Mouse (Mus musculus): ENCODE measurements around the gene Sptb.
A peak's percentile ranks its signal among the peaks of the same experiment; 100 is the strongest.

The Sptb gene

GRCm38 (mm10) chr12:76576061-76576460 lies 134.3 kb downstream of the Sptb start:
- DNase-seq (ENCODE audit: low spot score in 2 of 2) = no peak

GRCm38 (mm10) chr12:76574815-76575214 lies 135.5 kb downstream of the Sptb start:
- DNase-seq (ENCODE audit: low spot score in 2 of 2) = no peak

GRCm38 (mm10) chr12:76573381-76573780 lies 137.0 kb downstream of the Sptb start:
- DNase-seq (ENCODE audit: low spot score in 2 of 2) = no peak

DNA sequence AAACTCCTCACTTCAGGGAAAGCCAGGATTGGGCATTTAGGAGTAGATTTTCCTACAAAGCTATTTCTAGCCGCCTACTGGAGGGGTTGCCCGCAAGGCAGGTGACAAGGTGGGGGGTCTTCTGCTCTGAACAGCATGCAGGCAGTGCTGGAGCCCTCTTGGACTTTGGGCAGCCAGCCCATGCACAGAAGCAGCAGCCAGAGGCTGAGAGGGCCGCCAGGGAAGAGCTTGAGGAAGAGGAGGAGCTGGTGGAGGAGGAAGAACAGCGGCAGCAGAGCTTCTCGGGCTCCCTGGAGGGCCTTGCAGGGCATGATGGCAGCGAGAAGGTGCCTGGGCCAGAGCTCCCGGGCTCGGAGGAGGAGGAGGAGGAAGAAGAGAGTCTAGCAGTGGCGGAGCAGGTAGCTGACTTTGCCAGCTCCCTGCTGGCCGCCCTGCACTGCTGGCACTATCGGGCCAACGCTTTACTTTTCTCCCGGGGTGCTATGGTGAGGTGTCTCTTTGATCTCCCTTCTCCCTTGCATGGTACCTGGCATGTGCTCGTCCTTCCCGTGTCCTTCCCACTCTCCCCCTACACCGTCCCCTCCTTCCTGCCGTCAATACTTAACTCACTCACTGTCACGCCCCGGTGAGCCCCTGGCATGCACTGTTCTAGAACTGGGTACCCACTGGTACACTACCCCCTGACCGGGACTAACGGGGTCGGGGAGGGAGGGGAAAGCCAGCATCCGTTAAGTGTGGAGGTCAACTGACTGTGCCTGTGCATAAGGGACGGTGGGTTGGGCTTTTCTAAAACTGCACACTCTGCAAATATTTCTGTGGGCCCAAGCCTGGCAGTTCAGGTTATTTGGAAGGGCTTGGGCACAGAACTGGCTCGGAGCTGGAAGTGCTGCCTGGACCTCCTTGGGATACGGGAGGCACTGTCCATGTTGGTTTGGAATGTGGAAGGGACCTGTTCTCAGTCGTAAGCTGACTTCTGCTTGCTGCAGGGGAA lies 137.8 kb downstream of the Sptb start:
- DNase-seq (ENCODE audit: low spot score in 2 of 2) = no peak

- DNase-seq (ENCODE audit: low spot score in 2 of 2) = no peak
Observed at GRCm38 (mm10) chr12:76571266-76571665, 139.1 kb downstream of the Sptb start.

DNA sequence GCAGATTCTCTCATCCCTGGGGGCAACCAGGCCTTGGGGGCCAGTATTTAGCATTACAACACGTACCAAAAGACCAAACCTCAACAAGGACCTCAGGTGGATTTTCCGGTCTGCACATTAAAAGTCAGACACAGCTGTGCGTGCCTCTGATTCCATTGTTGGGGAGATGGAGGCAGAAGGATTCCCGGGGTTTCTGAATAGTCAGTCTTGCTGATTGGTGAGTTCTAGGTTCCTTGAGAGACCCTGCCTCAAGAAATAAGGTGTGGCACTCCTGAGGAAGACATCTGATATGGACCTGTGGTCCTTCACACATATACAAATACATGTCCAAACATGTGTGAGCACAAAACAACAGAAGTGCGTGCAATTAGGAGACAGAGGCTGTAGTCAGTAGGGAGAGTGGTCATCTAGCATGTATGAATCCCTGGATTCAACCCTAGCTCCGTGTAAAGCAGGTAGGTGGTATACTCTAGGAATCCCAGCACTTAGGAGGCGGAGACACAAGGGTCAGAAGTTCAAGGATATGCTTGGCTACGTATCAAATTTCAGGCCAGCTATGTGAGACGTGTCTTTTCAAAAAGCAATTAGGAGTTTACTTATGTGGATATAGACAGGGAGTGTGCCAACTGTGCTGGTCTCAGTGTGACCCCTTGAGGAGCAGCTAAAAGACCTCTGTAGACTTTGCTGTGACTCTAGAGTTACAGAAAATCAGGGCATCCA lies 140.0 kb downstream of the Sptb start:
- DNase-seq (ENCODE audit: low spot score in 2 of 2) = no peak

GRCm38 (mm10) chr12:76566284-76566683 lies 144.1 kb downstream of the Sptb start:
- no peak for DNase-seq (ENCODE audit: low spot score in 2 of 2)

GRCm38 (mm10) chr12:76562196-76562595 lies 148.2 kb downstream of the Sptb start:
- DNase-seq (ENCODE audit: low spot score in 2 of 2) = no peak

DNA sequence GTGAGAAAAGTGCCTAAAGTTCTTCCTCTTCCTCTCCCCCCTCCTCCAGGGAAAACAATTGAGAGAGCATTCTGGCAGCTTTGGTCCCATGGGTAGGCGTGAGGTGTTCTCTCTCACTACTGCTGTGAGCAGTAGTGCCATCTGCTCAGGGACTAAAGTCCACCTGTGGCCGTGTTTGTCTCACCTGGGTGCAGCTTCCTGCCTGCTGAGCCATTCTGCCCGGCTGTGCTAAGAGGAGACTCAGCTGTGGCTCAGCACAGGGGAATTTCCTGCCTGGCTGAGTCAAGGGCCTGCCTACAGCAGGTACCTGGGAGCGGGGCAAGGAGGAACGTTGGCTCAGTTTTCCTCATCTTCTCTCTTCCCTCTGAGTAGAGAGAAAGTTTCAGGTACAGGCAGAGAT lies 152.1 kb downstream of the Sptb start:
- no peak for DNase-seq (ENCODE audit: low spot score in 2 of 2)

- DNase-seq (ENCODE audit: low spot score in 2 of 2) = no peak
Observed at GRCm38 (mm10) chr12:76556745-76557389, 153.5 kb downstream of the Sptb start.

DNA sequence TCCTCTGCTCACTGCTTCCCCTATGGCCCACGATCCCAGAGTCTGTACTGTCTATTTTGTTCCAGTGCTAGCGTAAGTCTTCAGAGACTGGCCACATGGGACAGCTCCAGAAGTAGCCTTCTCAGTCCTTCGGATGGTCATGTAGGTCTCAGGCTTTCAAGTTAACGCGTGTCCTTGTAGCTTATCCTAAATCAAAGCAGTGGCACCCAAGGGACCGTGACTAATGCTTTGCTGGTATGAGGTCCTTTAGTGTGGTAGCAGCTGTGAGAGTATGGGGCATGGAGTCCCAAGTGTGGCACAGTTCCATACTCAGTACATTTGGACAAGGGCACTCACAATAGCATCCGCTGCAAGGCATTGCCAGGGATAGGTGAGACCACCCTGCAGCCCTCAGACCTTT lies 154.2 kb downstream of the Sptb start:
- DNase-seq (ENCODE audit: low spot score in 2 of 2) = no peak

GRCm38 (mm10) chr12:76554871-76555386 lies 155.4 kb downstream of the Sptb start:
- DNase-seq (ENCODE audit: low spot score in 2 of 2) = no peak

GRCm38 (mm10) chr12:76554392-76554791 lies 156.0 kb downstream of the Sptb start:
- no peak for DNase-seq (ENCODE audit: low spot score in 2 of 2)

DNA sequence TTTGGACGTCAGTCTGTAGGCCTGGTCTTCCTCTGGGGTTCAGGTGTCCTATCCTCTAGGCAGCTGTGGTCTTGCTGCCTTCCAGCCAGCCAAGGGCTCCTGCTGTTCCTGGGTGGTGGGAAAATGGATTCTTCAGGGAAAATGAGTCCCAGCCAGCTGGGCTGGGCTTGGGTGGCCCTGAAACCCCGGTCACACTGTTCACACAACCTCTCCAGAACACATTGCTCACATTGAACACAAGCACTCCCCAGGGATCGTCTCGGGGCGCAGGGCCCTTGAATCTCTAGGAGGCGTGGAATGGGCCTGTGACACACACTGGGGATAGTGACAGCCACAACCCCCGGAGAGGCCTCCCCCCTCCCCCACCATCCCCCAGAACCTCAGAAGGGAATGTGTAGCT lies 156.4 kb downstream of the Sptb start:
- no peak for DNase-seq (ENCODE audit: low spot score in 2 of 2)

GRCm38 (mm10) chr12:76552958-76553357 lies 157.4 kb downstream of the Sptb start:
- DNase-seq (ENCODE audit: low spot score in 2 of 2) = no peak

DNA sequence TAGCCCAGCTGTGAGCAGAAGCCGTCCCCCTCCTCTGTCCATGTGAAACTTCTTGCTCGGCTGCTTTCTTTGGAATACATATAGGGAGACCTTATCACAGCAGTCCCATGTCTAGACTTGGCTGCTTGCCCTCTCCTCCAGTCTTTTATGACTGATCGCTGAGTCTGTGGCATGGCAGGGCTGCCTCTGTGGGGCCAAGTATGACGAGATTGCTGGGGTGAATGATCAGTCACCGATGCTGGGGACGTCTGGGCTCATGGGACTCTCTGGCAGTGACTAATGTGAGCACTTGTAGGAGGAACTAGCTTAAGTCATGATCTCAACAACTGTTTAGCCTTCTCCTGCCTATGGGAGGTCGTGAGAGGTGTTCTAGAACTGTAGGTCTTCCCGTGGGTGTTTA lies 158.0 kb downstream of the Sptb start:
- DNase-seq (ENCODE audit: low spot score in 2 of 2) = no peak

DNA sequence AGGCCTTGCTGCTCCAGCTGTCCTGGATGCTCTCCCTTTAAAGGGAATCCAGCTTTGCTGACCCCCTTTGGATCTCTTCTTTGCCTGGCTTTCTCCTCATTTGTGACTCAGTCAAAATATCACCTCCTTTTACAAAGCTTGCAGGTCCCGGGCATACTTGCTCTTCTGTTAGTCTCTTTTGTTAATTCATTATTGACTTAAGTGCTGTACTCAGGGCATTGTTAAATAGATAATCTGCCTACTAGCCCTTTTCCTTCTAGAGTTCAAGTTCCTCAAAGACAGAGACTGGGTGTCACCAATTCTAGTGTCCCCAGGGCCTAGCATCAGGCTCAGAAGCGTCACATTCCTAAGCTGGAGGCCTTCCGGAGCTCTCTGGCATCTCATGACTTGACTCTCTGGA lies 161.1 kb downstream of the Sptb start:
- DNase-seq (ENCODE audit: low spot score in 2 of 2) = no peak

DNA sequence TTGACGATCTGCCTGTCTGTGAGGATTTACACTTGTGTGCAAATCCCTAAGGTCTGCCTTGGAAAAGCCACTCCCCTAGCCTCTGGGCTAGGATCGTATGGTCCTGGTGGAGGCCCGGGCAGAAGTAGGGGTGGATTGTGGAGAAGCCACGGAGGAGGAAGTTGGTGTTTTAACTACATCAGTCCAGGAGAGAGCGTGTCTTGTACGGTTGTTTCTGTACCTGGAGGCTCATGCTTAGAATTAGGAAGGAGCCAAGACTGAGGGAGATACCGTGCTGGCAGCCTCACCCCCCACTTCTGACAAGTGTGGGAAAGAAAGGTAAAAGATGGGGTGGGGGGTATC lies 162.3 kb downstream of the Sptb start:
- DNase-seq (ENCODE audit: low spot score in 2 of 2) = no peak

- DNase-seq (ENCODE audit: low spot score in 2 of 2) = no peak
Observed at GRCm38 (mm10) chr12:76547409-76548081, 162.8 kb downstream of the Sptb start.

DNA sequence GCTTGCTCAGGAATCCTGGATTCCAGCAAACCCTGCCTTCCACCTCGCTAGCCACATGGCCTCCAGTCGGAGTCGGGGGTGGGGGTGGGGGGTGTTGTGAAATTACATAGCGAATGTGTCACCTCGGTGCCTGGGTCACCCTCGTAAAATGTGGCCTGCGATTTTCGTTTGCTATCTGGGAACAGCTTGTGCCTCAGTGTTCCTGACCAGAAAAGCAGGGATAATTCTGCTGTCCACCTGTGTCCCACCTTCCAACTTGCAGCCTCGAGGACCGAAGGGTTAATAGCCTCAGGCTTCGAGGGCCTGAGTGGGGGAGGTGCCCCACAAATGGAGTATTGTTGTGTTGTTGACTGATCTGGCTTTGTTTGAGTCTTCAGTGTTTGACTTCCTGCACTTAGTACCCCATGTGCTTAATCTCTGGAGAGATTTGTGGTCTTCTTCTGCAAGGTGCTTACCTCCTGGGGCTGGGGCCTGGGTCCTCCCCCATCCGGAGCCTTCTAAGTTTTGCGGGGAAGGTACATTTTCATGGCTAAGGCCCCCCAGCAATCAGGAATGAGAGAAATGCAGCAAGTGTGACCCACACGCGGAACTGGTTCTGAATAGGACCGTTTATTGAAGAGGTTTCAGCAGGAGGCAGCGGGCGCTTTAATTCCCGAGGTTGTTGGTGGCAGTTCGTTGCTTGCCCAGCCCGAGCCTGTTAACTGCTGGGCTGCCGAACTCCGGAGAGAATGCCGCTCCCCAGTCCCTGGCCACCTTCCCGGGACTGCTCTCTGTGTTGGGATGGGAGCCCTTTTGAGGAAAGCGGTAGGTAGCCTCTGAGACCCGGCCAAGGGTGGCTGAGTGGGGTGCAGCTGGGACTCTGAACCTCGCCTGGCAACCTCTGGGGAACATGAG lies 163.7 kb downstream of the Sptb start:
- DNase-seq (ENCODE audit: low spot score in 2 of 2) = peak in 1 of 2 experiments; percentile 29

All from left cerebral cortex, adult 9 months (tissue).